ENCODE assay signal across 33 mouse cellular contexts in the genomic region with DNA sequence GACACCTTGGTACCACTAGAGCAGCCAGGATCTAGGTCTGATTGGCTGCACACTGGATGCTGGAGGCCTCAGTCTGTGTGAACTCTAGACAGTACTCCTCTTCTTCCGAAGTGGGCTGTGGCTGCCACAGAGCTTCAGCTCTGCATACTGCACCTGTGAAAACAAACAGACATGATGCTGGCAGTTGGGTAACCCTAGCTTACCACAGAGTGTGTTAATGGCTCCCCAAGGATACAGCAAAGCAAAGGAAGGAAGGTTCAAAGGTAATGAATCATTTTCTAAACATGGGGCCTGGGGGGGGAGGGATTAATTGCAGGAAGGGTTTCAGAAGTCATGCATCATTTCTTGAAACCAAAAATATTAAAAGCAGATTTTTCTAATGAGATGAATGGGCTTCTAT.
DNase-seq lines count a peak whose midpoint lies in the region; ATAC-seq and TF ChIP-seq lines count a peak whose summit lies in the region.
"Had no signal": no experiment of that assay in that cellular context is flagged by ENCODE, and none has a peak within 500 bp of the region (broad histone marks: within the 10 kb centered on the region; RNA-seq: fewer than 3 reads in every experiment).

No protein-coding gene starts in this region.

- 9% methylated on average over 1 of the region's 1 CpGs for WGBS in kidney, embryonic 14.5 days
- WGBS in kidney, adult 2 months, result 29% methylated on average over 1 of the region's 1 CpGs
- WGBS in heart, embryonic 10.5 days, result 18% methylated on average over 1 of the region's 1 CpGs

- no peaks in the 10 kb centered on the region for H3K4me1 ChIP-seq in kidney, embryonic 14.5 days (ENCODE audit: control insufficient read depth, insufficient read depth, low read length)
- no peaks in the 10 kb centered on the region for H3K4me1 ChIP-seq in kidney, adult 2 months (ENCODE audit: control insufficient read depth, insufficient read depth, low read length)
- H3K4me1 ChIP-seq in heart, embryonic 10.5 days, result no peaks in the 10 kb centered on the region
- H3K4me1 ChIP-seq: embryonic facial prominence, embryonic 15.5 days; forebrain, embryonic 12.5 days; heart, embryonic 12.5 days; hindbrain, embryonic 15.5 days; liver, embryonic 13.5 days; megakaryocyte, embryonic 14.5 days; midbrain, embryonic 13.5 days had no signal

- no peak for DNase-seq in kidney, adult 2 months
- peak; percentile 44 for DNase-seq in 3T3-L1 (ENCODE audit: low read depth, low spot score)
- DNase-seq in embryo, embryonic 11 days, result peak; percentile 58
- peak; percentile 41 for DNase-seq in forelimb bud, embryonic 11.5 days (ENCODE audit: low read depth, low spot score)
- DNase-seq in spleen, postnatal 4 days (ENCODE audit: low spot score in 2 of 2), result no peak
- DNase-seq in gastrocnemius, postnatal 25 days, result no peak
- no peak for DNase-seq in heart, embryonic 10.5 days (ENCODE audit: low spot score)
- DNase-seq: adrenal gland, postnatal 10 days; B cell, adult 2 months; cerebellum, adult 11 months; cerebellum, adult 9-10 months; forebrain, postnatal 0 days; gastrocnemius, postnatal 36 days; heart, adult 18-20 months; heart, postnatal 4 days; kidney, adult 8-10 months; kidney, postnatal 14 days; layer of hippocampus, adult 9-11 months; liver, embryonic 13.5 days; lung, adult 18-20 months; lung, postnatal 4 days; right cerebral cortex, postnatal 25 days; thymus, postnatal 14 days had no signal

- H3K4me3 ChIP-seq in kidney, embryonic 14.5 days (ENCODE audit: low read length), result no peak overlapping the region
- no peak overlapping the region for H3K4me3 ChIP-seq in kidney, adult 2 months (ENCODE audit: insufficient read depth, low read depth, low read length)
- H3K4me3 ChIP-seq in heart, embryonic 10.5 days, result no peak overlapping the region
- H3K4me3 ChIP-seq: embryonic facial prominence, embryonic 15.5 days; forebrain, embryonic 12.5 days; heart, embryonic 12.5 days; hindbrain, embryonic 15.5 days; liver, embryonic 13.5 days; megakaryocyte, embryonic 14.5 days; midbrain, embryonic 13.5 days had no signal

- H3K4me2 ChIP-seq in kidney, embryonic 14.5 days (replicated peaks; ENCODE audit: low read depth, low read length), result no peak overlapping the region
- H3K4me2 ChIP-seq: embryonic facial prominence, embryonic 15.5 days; forebrain, embryonic 12.5 days; heart, embryonic 12.5 days; hindbrain, embryonic 15.5 days; liver, embryonic 13.5 days; midbrain, embryonic 13.5 days had no signal

- no peak overlapping the region for H3K27ac ChIP-seq in kidney, embryonic 14.5 days (ENCODE audit: low read depth, low read length)
- H3K27ac ChIP-seq in kidney, adult 2 months (ENCODE audit: insufficient read depth, low read depth, low read length), result no peak overlapping the region
- H3K27ac ChIP-seq in heart, embryonic 10.5 days, result no peak overlapping the region
- H3K27ac ChIP-seq: embryonic facial prominence, embryonic 15.5 days; forebrain, embryonic 12.5 days; hindbrain, embryonic 15.5 days; liver, embryonic 13.5 days; midbrain, embryonic 13.5 days had no signal

- H3K36me3 ChIP-seq in kidney, embryonic 14.5 days (ENCODE audit: control insufficient read depth, insufficient read depth, low read length), result no peaks in the 10 kb centered on the region
- no peaks in the 10 kb centered on the region for H3K36me3 ChIP-seq in kidney, adult 2 months (ENCODE audit: control insufficient read depth, insufficient read depth, low read length)
- H3K36me3 ChIP-seq in heart, embryonic 10.5 days, result no peaks in the 10 kb centered on the region
- H3K36me3 ChIP-seq: embryonic facial prominence, embryonic 15.5 days; forebrain, embryonic 12.5 days; heart, embryonic 12.5 days; hindbrain, embryonic 15.5 days; liver, embryonic 13.5 days; midbrain, embryonic 13.5 days had no signal

- ATAC-seq in kidney, embryonic 14.5 days (ENCODE audit: low FRiP score, low TSS enrichment), result peak; percentile 79
- ATAC-seq: forebrain, postnatal 0 days; inflammation-experienced regulatory T-cells, adult 6 months; lung, postnatal 0 days; midbrain, embryonic 13.5 days had no signal

- TF ChIP-seq POLR2A in kidney, adult 2 months (IDR thresholded peaks at IDR 0.05; ENCODE audit: low read depth, low read length), result no peak

- no peak overlapping the region for H3K9ac ChIP-seq in kidney, embryonic 14.5 days (ENCODE audit: low read depth, low read length)
- H3K9ac ChIP-seq: embryonic facial prominence, embryonic 15.5 days; forebrain, embryonic 12.5 days; forebrain, postnatal 0 days; heart, embryonic 12.5 days; hindbrain, embryonic 15.5 days; liver, embryonic 13.5 days; midbrain, embryonic 13.5 days had no signal

- H3K27me3 ChIP-seq in kidney, embryonic 14.5 days (ENCODE audit: control insufficient read depth, insufficient read depth, low read length), result no peaks in the 10 kb centered on the region
- no peaks in the 10 kb centered on the region for H3K27me3 ChIP-seq in kidney, adult 2 months (replicated peaks; ENCODE audit: control insufficient read depth, insufficient read depth, low read length)
- H3K27me3 ChIP-seq in heart, embryonic 10.5 days (ENCODE audit: insufficient read depth, poor library complexity, severe bottlenecking), result no peaks in the 10 kb centered on the region
- H3K27me3 ChIP-seq: CH12.LX; embryonic facial prominence, embryonic 15.5 days; forebrain, embryonic 12.5 days; heart, embryonic 12.5 days; hindbrain, embryonic 15.5 days; liver, embryonic 13.5 days; megakaryocyte, embryonic 14.5 days; midbrain, embryonic 13.5 days had no signal

- no peak for TF ChIP-seq CTCF in kidney, adult 2 months (conservative IDR thresholded peaks at IDR 0.05; ENCODE audit: insufficient read depth, insufficient read length, low read depth, low read length)

- no peaks in the 10 kb centered on the region for H3K9me3 ChIP-seq in kidney, embryonic 14.5 days (ENCODE audit: control insufficient read depth, low read length)
- H3K9me3 ChIP-seq in heart, embryonic 10.5 days, result no peaks in the 10 kb centered on the region
- H3K9me3 ChIP-seq: embryonic facial prominence, embryonic 15.5 days; forebrain, embryonic 12.5 days; heart, embryonic 12.5 days; hindbrain, embryonic 15.5 days; liver, embryonic 13.5 days; megakaryocyte, embryonic 14.5 days; midbrain, embryonic 13.5 days had no signal

Comparison
In these comparisons a context has a peak if more than half of its experiments do, and no peak if none do; other contexts are left out.
1. DNase-seq: peak in 3T3-L1 (single experiment), embryo, embryonic 11 days (single experiment) and forelimb bud, embryonic 11.5 days (single experiment); none in kidney, adult 2 months (single experiment), spleen, postnatal 4 days (0 of 2), gastrocnemius, postnatal 25 days (single experiment) and heart, embryonic 10.5 days (single experiment).